Comparison of ENCODE assay signal across 8 mouse cellular contexts in the genomic region with DNA sequence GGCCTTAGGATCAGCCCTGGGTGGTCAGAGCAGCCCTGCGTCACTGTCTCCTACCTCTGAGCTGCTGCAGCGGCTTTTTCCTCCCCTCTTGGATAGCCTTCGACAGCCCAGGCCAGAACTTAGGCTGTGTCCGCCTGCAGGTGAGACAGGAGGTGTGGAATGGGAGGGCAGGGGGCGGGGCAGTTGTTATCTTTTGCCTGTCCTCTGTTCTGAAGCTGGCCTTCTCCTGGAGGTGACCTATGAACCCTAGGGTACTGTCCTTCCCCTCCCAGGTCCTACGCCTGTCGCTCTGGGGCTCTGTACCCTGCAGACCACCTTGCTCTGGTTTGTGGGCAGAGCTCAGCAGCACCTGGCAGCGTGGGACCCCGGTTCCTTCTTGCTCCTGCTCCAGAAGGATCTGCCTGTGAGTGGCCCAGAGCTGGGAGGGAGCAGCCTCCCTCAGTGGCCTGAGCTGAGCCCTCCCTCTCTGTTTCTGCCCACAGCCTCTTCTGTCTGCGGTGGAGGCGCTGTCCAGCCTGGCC. TPM values are rescaled to one million over a fixed set of nuclear protein-coding genes. Genes with fewer than 3 reads are reported as not detected.
A peak's percentile ranks its signal among the peaks of the same experiment; 100 is the strongest.
DNase-seq lines count a peak whose midpoint lies in the region; ATAC-seq lines count a peak whose summit lies in the region.

No protein-coding gene starts in this region.

- no peak for DNase-seq in heart, adult 9 months (ENCODE audit: low spot score in 2 of 2)
- DNase-seq in embryonic facial prominence, embryonic 11.5 days (ENCODE audit: low spot score) = no peak
- no peak for DNase-seq in B cell, adult 2 months
- DNase-seq in spleen, postnatal 4 days (ENCODE audit: low spot score in 2 of 2) = no peak
- DNase-seq in kidney, postnatal 25 days = no peak

- H3K27me3 ChIP-seq in heart, embryonic 13.5 days (replicated peaks) = peaks cover 22% of the 10 kb centered on the region
- H3K27me3 ChIP-seq in embryonic facial prominence, embryonic 11.5 days (ENCODE audit: control insufficient read depth, insufficient read depth, low read length) = no peaks in the 10 kb centered on the region; the same call in none of the 2 replicates
- H3K27me3 ChIP-seq in hindbrain, embryonic 16.5 days (replicated peaks; ENCODE audit: control insufficient read depth, insufficient read depth, low read length) = no peaks in the 10 kb centered on the region
- no peaks in the 10 kb centered on the region for H3K27me3 ChIP-seq in midbrain, embryonic 15.5 days (replicated peaks)

- 41% methylated on average over 11 of the region's 11 CpGs for WGBS in heart, embryonic 13.5 days
- 46% methylated on average over 11 of the region's 11 CpGs for WGBS in embryonic facial prominence, embryonic 11.5 days
- 54% methylated on average over 11 of the region's 11 CpGs for WGBS in hindbrain, embryonic 16.5 days
- WGBS in midbrain, embryonic 15.5 days = 43% methylated on average over 11 of the region's 11 CpGs

- no peak overlapping the region for H3K27ac ChIP-seq in heart, embryonic 13.5 days (replicated peaks)
- H3K27ac ChIP-seq in embryonic facial prominence, embryonic 11.5 days (replicated peaks; ENCODE audit: low read depth, low read length) = no peak overlapping the region
- no peak overlapping the region; the same call in 1 of the 2 replicates for H3K27ac ChIP-seq in hindbrain, embryonic 16.5 days (ENCODE audit: low read depth, low read length)
- no peak overlapping the region for H3K27ac ChIP-seq in midbrain, embryonic 15.5 days

- no peaks in the 10 kb centered on the region for H3K9me3 ChIP-seq in heart, embryonic 13.5 days
- H3K9me3 ChIP-seq in embryonic facial prominence, embryonic 11.5 days (replicated peaks; ENCODE audit: control insufficient read depth, low read length) = no peaks in the 10 kb centered on the region
- H3K9me3 ChIP-seq in hindbrain, embryonic 16.5 days (ENCODE audit: control insufficient read depth, low read length) = no peaks in the 10 kb centered on the region
- H3K9me3 ChIP-seq in midbrain, embryonic 15.5 days = no peaks in the 10 kb centered on the region

- no peak for ATAC-seq in heart, embryonic 13.5 days (ENCODE audit: extremely low read depth, insufficient number of reproducible peaks, low FRiP score, low TSS enrichment)
- no peak for ATAC-seq in embryonic facial prominence, embryonic 11.5 days (replicated peaks; ENCODE audit: insufficient number of reproducible peaks, low FRiP score, low TSS enrichment, low read depth)
- ATAC-seq in hindbrain, embryonic 16.5 days = no peak; the same call in 1 of the 2 replicates
- no peak for ATAC-seq in midbrain, embryonic 15.5 days (replicated peaks)

- H3K4me3 ChIP-seq in heart, embryonic 13.5 days = peak overlapping the region; percentile 77
- H3K4me3 ChIP-seq in embryonic facial prominence, embryonic 11.5 days (ENCODE audit: low read depth, low read length) = no peak overlapping the region
- peak overlapping the region; percentile 70 for H3K4me3 ChIP-seq in hindbrain, embryonic 16.5 days (ENCODE audit: low read length)
- peak overlapping the region; percentile 69 for H3K4me3 ChIP-seq in midbrain, embryonic 15.5 days

- H3K4me2 ChIP-seq in heart, embryonic 13.5 days = peak overlapping the region; percentile 100
- peak overlapping the region; percentile 99 for H3K4me2 ChIP-seq in embryonic facial prominence, embryonic 11.5 days (ENCODE audit: low read depth, low read length)
- peak overlapping the region; percentile 69 for H3K4me2 ChIP-seq in hindbrain, embryonic 16.5 days (ENCODE audit: low read length)
- H3K4me2 ChIP-seq in midbrain, embryonic 15.5 days = peak overlapping the region; percentile 93

- peaks cover 25% of the 10 kb centered on the region for H3K4me1 ChIP-seq in heart, embryonic 13.5 days
- peaks cover 3% of the 10 kb centered on the region for H3K4me1 ChIP-seq in embryonic facial prominence, embryonic 11.5 days (ENCODE audit: control insufficient read depth, insufficient read depth, low read length)
- peaks cover 19% of the 10 kb centered on the region for H3K4me1 ChIP-seq in hindbrain, embryonic 16.5 days (ENCODE audit: control insufficient read depth, insufficient read depth, low read depth, low read length)
- H3K4me1 ChIP-seq in midbrain, embryonic 15.5 days = peaks cover 29% of the 10 kb centered on the region

- peaks cover 17% of the 10 kb centered on the region for H3K36me3 ChIP-seq in heart, embryonic 13.5 days
- H3K36me3 ChIP-seq in embryonic facial prominence, embryonic 11.5 days (replicated peaks; ENCODE audit: control insufficient read depth, insufficient read depth, low read depth, low read length) = no peaks in the 10 kb centered on the region
- H3K36me3 ChIP-seq in hindbrain, embryonic 16.5 days (ENCODE audit: control insufficient read depth, insufficient read depth, low read length) = no peaks in the 10 kb centered on the region
- H3K36me3 ChIP-seq in midbrain, embryonic 15.5 days (replicated peaks) = 0 out of 2 replicates have a peak, but pooled peaks cover 2% of the 10 kb centered on the region

- peak overlapping the region; percentile 88 for H3K9ac ChIP-seq in heart, embryonic 13.5 days
- H3K9ac ChIP-seq in embryonic facial prominence, embryonic 11.5 days (replicated peaks; ENCODE audit: low read length) = peak overlapping the region; percentile 25; the same call in 1 of the 2 replicates
- peak overlapping the region; percentile 78 for H3K9ac ChIP-seq in hindbrain, embryonic 16.5 days (ENCODE audit: low read depth, low read length)
- peak overlapping the region; percentile 70; the same call in 1 of the 2 replicates for H3K9ac ChIP-seq in midbrain, embryonic 15.5 days

RNA-seq across cellular contexts. Expression of a gene that starts 1.8 kb away (rescaled TPM):
- polyA plus RNA-seq in heart, embryonic 13.5 days (2015; fragmentation: Nextera tagmentation; extraction: Ambion mirVana) = 1.6 TPM in 2 replicates
- 0.97 and 1.8 TPM in 2 replicates for polyA plus RNA-seq in embryonic facial prominence, embryonic 11.5 days (2014; fragmentation: Nextera tagmentation; extraction: Ambion mirVana)
- polyA plus RNA-seq in hindbrain, embryonic 16.5 days (2015; fragmentation: Nextera tagmentation; extraction: Ambion mirVana) = 4.9 TPM in 2 replicates
- 7.3 and 7.4 TPM in 2 replicates for polyA plus RNA-seq in midbrain, embryonic 15.5 days (2015; fragmentation: Nextera tagmentation; extraction: Ambion mirVana)

RNA-seq across cellular contexts. Expression of a gene that starts 1.8 kb away (rescaled TPM):
- 1.5 and 1.7 TPM in 2 replicates for polyA plus RNA-seq in heart, embryonic 13.5 days (2015; fragmentation: Nextera tagmentation; extraction: Ambion mirVana)
- 0.62 and 1.8 TPM in 2 replicates for polyA plus RNA-seq in embryonic facial prominence, embryonic 11.5 days (2014; fragmentation: Nextera tagmentation; extraction: Ambion mirVana)
- 4.2 and 6.1 TPM in 2 replicates for polyA plus RNA-seq in hindbrain, embryonic 16.5 days (2015; fragmentation: Nextera tagmentation; extraction: Ambion mirVana)
- 6.9 and 8.1 TPM in 2 replicates for polyA plus RNA-seq in midbrain, embryonic 15.5 days (2015; fragmentation: Nextera tagmentation; extraction: Ambion mirVana)

RNA-seq across cellular contexts. Expression of a gene that starts 5.7 kb away (rescaled TPM):
- polyA plus RNA-seq in heart, embryonic 13.5 days (2015; fragmentation: Nextera tagmentation; extraction: Ambion mirVana) = 134 and 176 TPM in 2 replicates
- 126 and 129 TPM in 2 replicates for polyA plus RNA-seq in embryonic facial prominence, embryonic 11.5 days (2014; fragmentation: Nextera tagmentation; extraction: Ambion mirVana)
- polyA plus RNA-seq in hindbrain, embryonic 16.5 days (2015; fragmentation: Nextera tagmentation; extraction: Ambion mirVana) = 107 and 117 TPM in 2 replicates
- polyA plus RNA-seq in midbrain, embryonic 15.5 days (2015; fragmentation: Nextera tagmentation; extraction: Ambion mirVana) = 102 and 105 TPM in 2 replicates

RNA-seq across cellular contexts. Expression of a gene that starts 12.1 kb away (rescaled TPM):
- 18.5 and 22.0 TPM in 2 replicates for polyA plus RNA-seq in heart, embryonic 13.5 days (2015; fragmentation: Nextera tagmentation; extraction: Ambion mirVana)
- 22.1 and 23.9 TPM in 2 replicates for polyA plus RNA-seq in embryonic facial prominence, embryonic 11.5 days (2014; fragmentation: Nextera tagmentation; extraction: Ambion mirVana)
- polyA plus RNA-seq in hindbrain, embryonic 16.5 days (2015; fragmentation: Nextera tagmentation; extraction: Ambion mirVana) = 6.4 and 21.1 TPM in 2 replicates
- 24.7 and 27.0 TPM in 2 replicates for polyA plus RNA-seq in midbrain, embryonic 15.5 days (2015; fragmentation: Nextera tagmentation; extraction: Ambion mirVana)

RNA-seq across cellular contexts. Expression of a gene that starts 17.0 kb away (rescaled TPM):
- 0.20 TPM in 1 of 2 replicates, not detected in the other for polyA plus RNA-seq in heart, embryonic 13.5 days (2015; fragmentation: Nextera tagmentation; extraction: Ambion mirVana)
- polyA plus RNA-seq in embryonic facial prominence, embryonic 11.5 days (2014; fragmentation: Nextera tagmentation; extraction: Ambion mirVana) = 0.73 and 0.89 TPM in 2 replicates
- polyA plus RNA-seq in hindbrain, embryonic 16.5 days (2015; fragmentation: Nextera tagmentation; extraction: Ambion mirVana) = not detected in 2 replicates
- 0.36 TPM in 1 of 2 replicates, not detected in the other for polyA plus RNA-seq in midbrain, embryonic 15.5 days (2015; fragmentation: Nextera tagmentation; extraction: Ambion mirVana)

Comparison
In these comparisons a context has a peak if more than half of its experiments do, and no peak if none do; other contexts are left out.
1. H3K9ac ChIP-seq: peak in every context shown above with its lines; median percentile 88 in heart, embryonic 13.5 days; 78 in hindbrain, embryonic 16.5 days; 70 in midbrain, embryonic 15.5 days; 25 in embryonic facial prominence, embryonic 11.5 days.